Mouse (Mus musculus) embryonic fibroblast, embryonic 13.5 days (primary cell): ENCODE measurements around the gene Cmtm5. TPM values are rescaled to one million over a fixed set of nuclear protein-coding genes. Genes with fewer than 3 reads are reported as not detected.
A peak's percentile ranks its signal among the peaks of the same experiment; 100 is the strongest.

ENCODE experiments used
- H3K27ac ChIP-seq: 2 replicates; pipeline ENCODE4 v1.5.1; 2012; ENCODE audit warnings: low read length, control low read depth, inconsistent platforms; ENCODE audit not compliant: insufficient read depth
- H3K4me1 ChIP-seq: 2 replicates; pipeline ENCODE4 v1.6.1; 2011; ENCODE audit warnings: low read length; ENCODE audit not compliant: control insufficient read depth, insufficient read depth
- H3K4me3 ChIP-seq: 2 replicates; pipeline ENCODE4 v1.5.1; 2011; ENCODE audit warnings: mild to moderate bottlenecking, control low read depth, low read length; ENCODE audit not compliant: insufficient read depth
- CTCF ChIP-seq: IDR thresholded peaks from 2 replicates; pipeline ENCODE4 v1.5.1; 2011; ENCODE audit warnings: mild to moderate bottlenecking, control low read depth, low read length, moderate library complexity, borderline replicate concordance; ENCODE audit not compliant: insufficient read depth
- POLR2A ChIP-seq: IDR thresholded peaks from 2 replicates; pipeline ENCODE4 v1.6.1; 2011; ENCODE audit warnings: low read depth, mild to moderate bottlenecking, control low read depth, low read length, moderate library complexity
- polyA plus RNA-seq: library from polyadenylated mRNA; stranded (reverse); fragments of >200 nt; gene quantifications from 2 replicates; pipeline ENCODE4 v1.2.4, GENCODE M21; 2011; ENCODE audit warnings: low read depth; ENCODE audit not compliant: missing spikeins, insufficient read length

Cmtm5 gene
- polyA plus RNA-seq, 1 experiment = not detected

DNA sequence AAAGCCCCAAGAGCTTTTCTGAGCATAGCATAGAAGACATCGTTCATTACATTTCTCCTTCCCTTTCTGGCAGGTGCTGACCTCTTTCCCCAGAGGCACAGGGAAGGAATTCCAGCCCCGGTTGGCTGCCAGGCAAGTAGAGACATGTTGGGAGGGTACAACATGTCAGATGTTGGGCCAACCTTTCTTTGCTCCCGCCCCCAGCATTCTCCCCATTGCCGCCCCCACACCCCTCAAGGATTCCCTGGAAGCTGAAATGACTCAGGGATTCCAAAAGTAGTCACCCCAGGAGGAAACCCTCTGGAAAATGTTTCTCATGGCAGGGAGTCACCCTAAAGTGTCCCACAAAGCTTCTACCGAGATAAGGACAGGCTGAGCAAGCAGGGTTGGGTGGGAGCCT is 6.3 kb upstream of the Cmtm5 start:
- Histone ChIP-seq H3K4me1 (peaks cover 6% of the 10 kb centered on the region; the same call in 1 of the 2 replicates), H3K27ac (peak overlapping the region; percentile 50; the same call in 1 of the 2 replicates), H3K4me3 (no peak overlapping the region)
- TF ChIP-seq CTCF (no peak), POLR2A (no peak)

- peaks cover 6% of the 10 kb centered on the region; the same call in 1 of the 2 replicates for H3K4me1 ChIP-seq
- no peak overlapping the region for H3K4me3 ChIP-seq
- TF ChIP-seq CTCF (no peak), POLR2A (no peak)
- H3K27ac ChIP-seq = peak overlapping the region; percentile 50; the same call in 1 of the 2 replicates
Observed at GRCm38 (mm10) chr14:54930431-54930830, 5.6 kb upstream of the Cmtm5 start.

- Histone ChIP-seq H3K4me3 (no peak within 1 kb of the TSS), H3K4me1 (peaks cover 6% of the 10 kb centered on the region; the same call in 1 of the 2 replicates), H3K27ac (no peak within 1 kb of the TSS)
- TF ChIP-seq POLR2A = no peak
- TF ChIP-seq CTCF = no peak
Observed at GRCm38 (mm10) chr14:54932645-54933150, 3.4 kb upstream of the Cmtm5 start, which contains the start of gene Il25. Gene Il25 (plus strand): TSS chr14:54932695.

DNA sequence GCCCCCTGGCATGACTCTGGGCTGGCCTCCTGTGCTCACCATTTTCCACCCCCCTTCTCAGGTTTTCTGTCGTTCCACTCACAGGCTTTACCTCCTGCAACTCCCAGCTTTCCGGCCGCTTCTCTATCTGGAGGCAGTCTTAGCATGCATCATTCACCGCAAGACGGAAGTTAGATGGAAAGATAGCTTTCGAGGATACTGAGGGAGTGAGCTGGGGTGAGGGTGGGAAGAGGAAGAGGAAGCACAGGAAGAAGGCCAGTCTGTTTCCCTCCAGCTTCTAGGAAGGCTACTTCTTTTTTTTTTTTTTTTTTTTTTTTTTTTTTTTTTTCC is 735 bp downstream of the Cmtm5 start:
- H3K27ac ChIP-seq = no peak overlapping the region
- TF ChIP-seq POLR2A (no peak), CTCF (no peak)
- H3K4me1 ChIP-seq = no peaks in the 10 kb centered on the region
- H3K4me3 ChIP-seq = no peak overlapping the region

DNA sequence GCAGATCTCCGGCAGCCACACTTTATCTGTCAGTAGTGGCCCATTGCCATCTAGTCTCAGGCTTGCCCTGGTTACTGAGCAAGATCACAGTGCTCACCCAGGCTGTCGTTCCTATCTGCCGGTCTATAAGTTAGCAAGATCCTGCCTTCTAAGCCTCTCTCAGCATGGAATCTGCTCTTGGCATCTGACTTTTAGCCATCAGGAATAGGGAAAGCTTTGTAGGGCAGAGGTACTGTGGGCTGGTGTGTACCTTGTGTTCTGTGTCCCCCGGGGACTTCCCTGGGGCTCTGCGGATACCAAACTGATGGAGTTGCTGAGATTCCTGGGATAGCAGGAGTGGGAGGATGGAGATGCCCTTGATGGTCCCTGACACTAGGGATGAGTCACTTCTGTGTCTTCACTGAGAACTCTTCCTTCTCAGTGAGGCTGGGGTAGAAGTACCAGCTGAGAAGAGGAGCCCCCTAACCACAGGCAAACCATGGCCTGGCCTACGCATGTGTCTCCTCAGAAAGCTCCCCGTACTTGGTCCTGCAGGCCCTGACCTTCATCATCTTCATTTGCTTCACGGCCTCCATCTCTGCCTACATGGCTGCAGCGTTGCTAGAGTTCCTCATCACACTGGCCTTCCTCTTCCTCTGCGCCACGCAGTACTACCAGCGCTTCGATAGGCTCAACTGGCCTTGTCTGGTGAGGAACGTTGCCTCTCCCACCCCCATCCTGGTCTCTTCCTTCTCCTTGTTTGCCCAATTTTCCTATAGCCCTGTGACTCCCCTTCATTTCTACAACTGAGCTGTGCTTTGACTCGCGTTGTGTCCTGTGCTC is 1.5 kb downstream of the Cmtm5 start:
- Histone ChIP-seq H3K4me1 (no peaks in the 10 kb centered on the region), H3K27ac (no peak overlapping the region), H3K4me3 (no peak overlapping the region)
- TF ChIP-seq POLR2A (no peak), CTCF (no peak)

DNA sequence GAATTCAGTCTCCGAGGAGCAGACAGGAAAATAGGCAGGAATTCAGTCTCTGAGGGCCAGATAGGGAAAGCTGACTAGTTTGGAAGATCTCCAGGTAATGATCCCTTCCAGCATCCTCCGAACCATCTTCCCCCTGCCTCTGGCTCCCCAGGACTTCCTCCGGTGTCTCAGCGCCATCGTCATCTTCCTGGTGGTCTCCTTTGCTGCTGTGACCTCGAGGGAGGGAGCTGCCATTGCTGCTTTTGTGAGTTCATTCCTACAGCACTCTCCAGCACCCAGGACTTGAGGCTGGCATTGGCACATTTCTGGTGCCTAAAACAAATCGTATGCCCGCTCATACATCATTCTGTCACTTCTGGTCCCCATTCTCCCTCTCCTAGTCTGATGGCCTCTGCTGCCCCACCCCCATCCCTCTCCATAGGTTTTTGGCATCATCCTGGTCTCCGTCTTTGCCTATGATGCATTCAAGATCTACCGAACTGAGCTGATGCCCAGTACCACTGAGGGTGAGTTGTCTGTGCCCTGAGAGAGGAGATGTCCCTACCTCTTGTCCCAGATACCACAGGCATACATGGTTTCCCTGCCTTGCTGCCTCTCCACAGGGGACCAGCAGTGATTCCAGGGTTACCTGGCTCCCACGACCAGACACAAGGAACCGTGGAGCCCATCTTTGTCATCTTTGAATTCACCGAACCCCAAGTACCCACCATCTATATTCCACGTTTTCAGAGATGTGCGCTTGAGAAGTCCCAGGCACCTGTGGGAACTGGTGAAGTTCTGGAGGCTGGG is 2.6 kb downstream of the Cmtm5 start:
- Histone ChIP-seq H3K4me1 (no peaks in the 10 kb centered on the region), H3K4me3 (no peak overlapping the region), H3K27ac (no peak overlapping the region)
- TF ChIP-seq POLR2A (no peak), CTCF (no peak)

DNA sequence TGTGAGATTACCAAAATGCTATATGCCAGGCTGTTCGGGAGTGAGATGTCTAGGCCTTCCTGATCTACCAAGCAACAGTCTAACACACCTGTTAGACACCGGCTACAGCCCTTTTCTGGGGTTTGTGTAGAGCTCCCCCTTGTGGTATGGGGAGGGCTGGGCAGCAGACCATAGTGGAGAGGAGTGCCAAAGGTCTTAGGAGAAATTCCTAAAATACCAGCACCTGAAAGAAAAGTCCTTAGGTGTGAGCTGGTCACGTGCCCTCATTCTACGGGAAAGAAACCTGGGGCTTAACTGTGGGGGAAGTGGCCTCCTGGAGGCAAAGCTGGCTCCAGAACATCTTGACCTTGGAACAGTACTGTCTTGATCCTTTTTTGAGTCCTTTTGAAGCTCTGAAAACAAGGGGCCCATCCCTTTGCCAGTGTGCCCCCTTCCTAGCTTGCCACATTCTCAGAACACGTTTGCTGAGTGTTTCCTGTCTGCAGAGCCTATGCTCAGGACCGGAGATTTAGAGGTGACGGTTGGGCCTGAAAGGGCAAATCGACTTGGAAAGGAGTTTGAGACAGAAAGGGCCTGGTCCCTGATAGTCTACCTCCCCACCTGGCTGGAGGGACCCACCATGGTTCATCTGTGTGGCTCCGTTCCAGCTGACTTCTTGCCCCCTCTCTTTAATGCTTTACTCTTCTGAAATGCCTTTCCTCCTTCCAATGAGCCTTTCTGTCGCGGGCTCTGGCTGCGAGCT is 3.5 kb downstream of the Cmtm5 start:
- H3K27ac ChIP-seq = no peak overlapping the region
- peak; percentile 46; the same call in 1 of the 2 replicates for TF ChIP-seq CTCF
- no peak for TF ChIP-seq POLR2A
- no peaks in the 10 kb centered on the region for H3K4me1 ChIP-seq
- H3K4me3 ChIP-seq = no peak overlapping the region

GRCm38 (mm10) chr14:54940176-54940530 is 4.1 kb downstream of the Cmtm5 start:
- Histone ChIP-seq H3K4me3 (no peak overlapping the region), H3K27ac (no peak overlapping the region), H3K4me1 (no peaks in the 10 kb centered on the region)
- TF ChIP-seq CTCF (no peak), POLR2A (no peak)
